Mouse (Mus musculus) kidney, adult 2 months (tissue): ENCODE results near the gene A630023A22Rik.

Experiments used
- CTCF ChIP-seq: fragments of 200-500 bp; conservative IDR thresholded peaks from 2 replicates; pipeline ENCODE4 v1.5.1; 2011; ENCODE audit warnings: low read depth, mild to moderate bottlenecking, control low read depth, low read length, moderate library complexity, mixed read lengths; ENCODE audit not compliant: insufficient read depth, insufficient read length
- POLR2A ChIP-seq: fragments of 200-500 bp; IDR thresholded peaks from one replicate; pipeline ENCODE4 v1.6.1; 2011; ENCODE audit warnings: low read depth, low read length, control low read depth

GRCm38 (mm10) chr14:34139671-34140664, 37.4 kb upstream of the A630023A22Rik start:
- no peak for TF ChIP-seq CTCF
- TF ChIP-seq POLR2A, result no peak
